Mouse (Mus musculus) cerebellum, postnatal 36 days (tissue): ENCODE measurements around the gene Scgn.
A peak's percentile ranks its signal among the peaks of the same experiment; 100 is the strongest.

ENCODE experiments used
- DNase-seq, 2 experiments: peaks; one replicate each; pipeline ENCODE4 v3.0.0; 2021 to 2022; ENCODE audit warnings: mixed read lengths in 2 of 2

Scgn gene

GRCm38 (mm10) chr13:23990928-23991327 is at the start of gene Scgn:
TSS of gene Scgn (minus strand) at chr13:23991214.
- DNase-seq = peak in 1 of 2 experiments; percentile 4

- no peak for DNase-seq
Observed at GRCm38 (mm10) chr13:24040221-24040620, 49.2 kb upstream of the Scgn start.

- no peak for DNase-seq
Observed at GRCm38 (mm10) chr13:24037502-24037901, 46.5 kb upstream of the Scgn start.

GRCm38 (mm10) chr13:24036150-24036549 is 45.1 kb upstream of the Scgn start:
- DNase-seq = no peak

- DNase-seq = no peak
Observed at GRCm38 (mm10) chr13:24027191-24028170, 36.5 kb upstream of the Scgn start.

GRCm38 (mm10) chr13:24018515-24018914 is 27.5 kb upstream of the Scgn start:
- DNase-seq = no peak

- DNase-seq = no peak
Observed at GRCm38 (mm10) chr13:24005528-24005927, 14.5 kb upstream of the Scgn start.

GRCm38 (mm10) chr13:24001797-24002196 is 10.8 kb upstream of the Scgn start:
- no peak for DNase-seq

- DNase-seq = no peak
Observed at GRCm38 (mm10) chr13:24001081-24001480, 10.1 kb upstream of the Scgn start.

- DNase-seq = peak; percentile 16 to 19
Observed at GRCm38 (mm10) chr13:23998826-23999225, 7.8 kb upstream of the Scgn start.

- no peak for DNase-seq
Observed at GRCm38 (mm10) chr13:23994756-23995155, 3.7 kb upstream of the Scgn start.

GRCm38 (mm10) chr13:23994024-23994423 is 3.0 kb upstream of the Scgn start:
- DNase-seq = no peak

GRCm38 (mm10) chr13:23990451-23990850 is 563 bp downstream of the Scgn start:
- DNase-seq = no peak

- no peak for DNase-seq
Observed at GRCm38 (mm10) chr13:23985130-23985529, 5.9 kb downstream of the Scgn start.

GRCm38 (mm10) chr13:23972271-23972670 is 18.7 kb downstream of the Scgn start:
- DNase-seq = no peak

- DNase-seq = no peak
Observed at GRCm38 (mm10) chr13:23971870-23972269, 19.1 kb downstream of the Scgn start.

GRCm38 (mm10) chr13:23964909-23965308 is 26.1 kb downstream of the Scgn start:
- no peak for DNase-seq

- DNase-seq = no peak
Observed at GRCm38 (mm10) chr13:23959776-23960175, 31.2 kb downstream of the Scgn start.

- DNase-seq = no peak
Observed at GRCm38 (mm10) chr13:23950928-23951327, 40.1 kb downstream of the Scgn start.

- DNase-seq = no peak
Observed at GRCm38 (mm10) chr13:23949484-23950246, 41.3 kb downstream of the Scgn start.

GRCm38 (mm10) chr13:23946254-23946653 is 44.8 kb downstream of the Scgn start:
- DNase-seq = no peak

- no peak for DNase-seq
Observed at GRCm38 (mm10) chr13:23942861-23943260, 48.2 kb downstream of the Scgn start.

- no peak for DNase-seq
Observed at GRCm38 (mm10) chr13:23940291-23940690, 50.7 kb downstream of the Scgn start.

GRCm38 (mm10) chr13:23938699-23939098 is 52.3 kb downstream of the Scgn start:
- peak; percentile 59 to 62 for DNase-seq
